Mouse (Mus musculus): Measurements from ENCODE around the gene Slc6a9.

The Slc6a9 gene

DNA sequence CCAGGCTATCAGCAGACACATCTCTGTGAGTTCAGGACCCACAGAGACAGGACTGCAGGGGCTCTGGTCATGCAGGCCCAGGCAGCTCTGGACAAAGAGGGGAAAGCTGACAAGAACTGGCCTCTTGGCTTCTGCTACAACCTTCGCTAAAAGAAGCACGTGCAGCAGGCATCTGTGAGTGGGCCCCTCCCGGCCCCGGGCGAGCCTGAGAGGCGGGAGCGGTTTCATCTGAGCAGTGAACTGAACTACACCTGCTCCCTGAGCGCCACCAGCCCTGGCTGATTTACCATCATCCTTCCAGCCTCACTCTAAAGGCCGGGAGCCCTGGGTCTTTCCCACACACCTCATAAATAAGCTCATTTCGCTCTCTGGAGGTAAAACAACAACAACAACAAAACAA is 44.0 kb downstream of the Slc6a9 start:
- DNase-seq (ENCODE audit: low spot score) = no peak

GRCm38 (mm10) chr4:117878703-117879102 is 44.4 kb downstream of the Slc6a9 start:
- no peak for DNase-seq (ENCODE audit: low spot score)

DNA sequence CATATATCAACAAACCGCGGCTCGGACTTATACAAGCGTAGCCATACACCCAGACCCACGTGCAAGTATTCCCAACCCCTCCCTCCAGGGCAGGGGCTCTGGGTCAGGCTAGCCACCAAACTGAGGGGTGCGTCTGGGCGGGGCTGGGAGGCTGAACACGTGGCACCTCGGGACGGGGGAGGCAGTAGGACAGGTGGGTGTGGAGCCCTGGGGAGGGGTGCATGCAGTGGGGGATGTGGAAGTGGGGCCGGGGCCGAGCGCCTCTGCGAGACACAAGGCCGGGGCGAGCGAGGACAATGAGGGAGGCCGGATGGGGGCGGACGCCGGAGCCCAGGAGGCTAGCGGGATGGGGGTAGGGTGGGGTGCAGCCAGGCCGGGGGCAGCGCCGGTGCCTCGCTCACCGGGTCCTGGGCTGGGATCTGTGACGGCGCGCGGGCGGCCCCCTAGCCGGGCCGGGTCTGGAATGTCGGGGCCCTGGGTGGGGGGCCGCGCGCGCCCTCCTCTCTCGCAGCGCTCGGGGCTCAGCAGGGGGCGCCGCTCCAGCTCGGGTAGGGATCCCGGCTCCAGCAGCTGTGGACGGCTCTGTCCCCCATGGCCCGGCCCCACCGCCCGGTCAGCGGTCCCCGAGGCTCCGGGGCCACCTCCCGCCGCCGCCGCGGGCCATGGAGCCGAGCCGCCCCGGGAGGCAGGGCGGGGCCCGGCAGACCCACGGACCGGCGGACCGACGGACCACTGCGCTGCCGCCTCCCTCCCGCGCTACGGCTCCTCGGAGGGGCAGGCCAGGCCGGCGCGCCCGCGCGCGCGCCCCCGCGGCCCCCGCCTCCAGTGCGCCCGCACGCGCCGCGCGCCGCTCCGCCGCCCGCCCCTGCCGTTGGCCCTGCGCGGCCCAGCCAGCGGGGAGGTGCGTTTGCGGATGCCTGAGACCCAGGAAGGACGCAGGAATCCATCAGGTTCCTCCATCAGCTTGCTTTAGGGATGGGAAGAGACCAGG is 48.7 kb downstream of the Slc6a9 start, which contains the start of gene B4galt2:
TSS of gene B4galt2 (minus strand) at position 787 of the 991 bp plus-strand sequence.
- DNase-seq (ENCODE audit: low spot score) = peak; percentile 53

GRCm38 (mm10) chr4:117884146-117884545 is 49.8 kb downstream of the Slc6a9 start:
- DNase-seq (ENCODE audit: low spot score) = no peak

GRCm38 (mm10) chr4:117885093-117885492 is 50.8 kb downstream of the Slc6a9 start:
- no peak for DNase-seq (ENCODE audit: low spot score)

DNA sequence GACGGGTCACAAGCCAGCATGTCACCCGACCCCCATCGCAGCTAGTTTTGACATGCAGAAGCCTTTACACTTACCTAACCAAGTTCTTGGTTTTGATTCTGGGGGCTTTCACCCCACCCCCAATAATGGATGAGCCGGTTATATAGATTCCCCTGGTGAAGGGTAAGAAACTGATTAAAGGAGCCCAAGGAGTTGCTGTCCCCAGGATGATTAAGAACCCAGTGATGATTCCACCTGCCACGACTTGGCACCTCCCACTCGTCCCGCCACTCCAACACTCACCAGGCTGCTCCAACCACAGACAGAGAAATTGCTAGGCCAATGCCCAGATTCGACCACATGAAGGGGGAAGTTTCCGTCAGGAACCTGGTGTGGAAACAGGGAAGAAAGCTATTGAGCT is 51.7 kb downstream of the Slc6a9 start:
- DNase-seq (ENCODE audit: low spot score) = no peak

GRCm38 (mm10) chr4:117886644-117887043 is 52.3 kb downstream of the Slc6a9 start:
- DNase-seq (ENCODE audit: low spot score) = no peak

DNA sequence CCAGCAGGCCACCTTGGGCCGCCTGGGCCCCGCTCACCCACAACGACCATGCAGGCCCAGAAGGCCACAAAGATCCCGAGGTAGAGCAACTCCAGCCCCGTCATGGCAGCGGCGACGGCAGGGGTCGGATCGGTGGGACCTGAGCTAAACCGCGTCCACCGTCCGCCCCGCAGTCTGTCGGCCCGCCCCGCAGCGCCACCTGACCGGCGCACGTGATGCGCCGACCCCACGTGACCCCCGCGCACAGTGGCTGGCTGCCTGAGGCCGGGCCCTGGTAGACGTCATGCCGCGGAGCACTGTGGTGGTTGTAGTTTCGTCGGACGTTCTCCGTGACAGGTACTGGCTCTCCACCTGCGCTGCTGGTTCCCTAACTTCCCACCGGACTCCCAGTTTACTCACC is 52.8 kb downstream of the Slc6a9 start, which contains the start of gene Atp6v0b:
TSS of gene Atp6v0b (minus strand) at position 201 of the 400 bp plus-strand sequence.
- DNase-seq (ENCODE audit: low spot score) = peak; percentile 95

- DNase-seq (ENCODE audit: low spot score) = no peak
Measured at GRCm38 (mm10) chr4:117887920-117888319, 53.6 kb downstream of the Slc6a9 start.

GRCm38 (mm10) chr4:117889471-117889870 is 55.2 kb downstream of the Slc6a9 start:
- no peak for DNase-seq (ENCODE audit: low spot score)

- DNase-seq (ENCODE audit: low spot score) = no peak
Measured at GRCm38 (mm10) chr4:117890031-117890430, 55.7 kb downstream of the Slc6a9 start.

GRCm38 (mm10) chr4:117890750-117891149 is 56.4 kb downstream of the Slc6a9 start:
- no peak for DNase-seq (ENCODE audit: low spot score)

GRCm38 (mm10) chr4:117891738-117892161 is 57.4 kb downstream of the Slc6a9 start, which contains the start of gene Dph2:
Gene Dph2 (minus strand): TSS chr4:117892032.
- DNase-seq (ENCODE audit: low spot score) = peak; percentile 58

DNA sequence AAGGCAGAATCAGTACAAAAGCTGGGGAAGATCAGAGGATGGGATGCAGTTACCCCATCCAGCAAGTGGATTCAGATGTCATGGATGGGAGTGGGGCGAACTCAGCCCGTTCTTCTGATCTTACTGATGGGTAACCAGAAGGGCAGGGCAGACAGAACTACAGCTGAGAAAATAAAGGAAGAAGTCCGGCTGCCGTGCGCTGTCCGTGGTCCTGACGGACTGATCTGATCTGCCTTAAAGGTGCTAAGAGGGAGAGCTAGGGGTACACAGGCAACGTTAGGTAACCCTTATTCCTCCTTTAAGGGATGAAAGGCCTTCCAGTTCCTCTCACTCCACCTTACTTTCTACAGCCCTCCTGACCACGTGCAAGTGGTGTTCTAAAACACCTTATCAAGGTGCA is 59.1 kb downstream of the Slc6a9 start:
- peak; percentile 60 for DNase-seq (ENCODE audit: low spot score)

DNA sequence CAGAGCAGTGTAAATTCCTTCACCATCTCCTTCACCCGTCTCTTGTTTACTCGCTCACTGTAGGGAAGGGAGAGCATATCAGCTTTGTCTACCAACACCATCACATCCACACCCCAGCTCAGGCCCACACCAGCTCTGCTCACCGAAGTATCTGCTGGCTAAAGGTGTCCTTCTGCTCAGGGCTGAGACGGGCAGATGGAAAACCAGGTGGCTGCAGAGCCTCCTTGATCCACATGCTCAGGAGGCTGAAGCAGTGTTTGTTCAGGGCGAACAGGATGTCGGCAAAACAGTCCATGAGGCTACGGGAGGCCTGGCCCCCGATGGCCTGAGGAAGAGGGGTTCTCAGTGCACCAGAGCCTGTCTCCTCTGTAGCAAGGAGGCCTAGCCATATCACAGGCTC is 60.3 kb downstream of the Slc6a9 start:
- no peak for DNase-seq (ENCODE audit: low spot score)

- no peak for DNase-seq (ENCODE audit: low spot score)
Measured at GRCm38 (mm10) chr4:117895339-117895738, 61.0 kb downstream of the Slc6a9 start.

DNA sequence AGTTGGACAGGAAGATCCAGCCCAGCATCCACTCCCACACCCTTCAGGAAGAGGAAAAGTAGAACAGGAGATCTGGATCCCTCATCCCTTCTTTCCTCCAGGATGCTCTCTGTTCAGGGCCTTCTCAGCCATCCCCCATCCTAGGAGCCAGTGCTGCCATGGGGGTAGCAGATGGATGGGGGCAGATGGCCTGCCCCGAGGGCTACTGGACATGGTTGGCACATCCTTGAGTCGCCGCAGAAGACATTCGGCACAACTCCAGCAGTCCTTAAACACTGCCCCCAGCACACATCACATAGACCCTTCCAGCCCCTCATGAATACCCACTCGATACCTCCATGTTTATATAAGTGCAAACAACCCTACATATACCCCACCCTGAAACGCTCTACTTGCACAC is 61.7 kb downstream of the Slc6a9 start:
- no peak for DNase-seq (ENCODE audit: low spot score)

DNA sequence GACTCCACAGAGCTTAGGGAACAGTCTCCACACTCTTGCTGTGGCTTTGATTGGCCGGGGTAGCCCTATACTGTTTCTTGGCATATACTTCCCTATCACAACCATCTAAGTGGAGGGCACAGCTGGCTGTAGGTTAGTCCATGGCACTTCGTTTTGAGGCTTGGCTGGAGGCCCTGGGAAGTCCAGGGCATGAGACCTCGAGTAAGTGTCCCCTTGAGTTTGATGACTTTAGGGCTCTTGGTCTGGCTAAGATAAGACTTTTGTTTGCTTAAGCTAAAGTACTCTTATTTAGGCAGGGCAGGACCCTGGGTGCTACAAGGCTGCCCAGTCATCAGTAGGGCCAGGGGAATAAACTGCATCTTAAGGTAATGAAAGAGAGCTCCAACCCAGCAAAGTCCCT is 63.8 kb downstream of the Slc6a9 start:
- no peak for DNase-seq (ENCODE audit: low spot score)

GRCm38 (mm10) chr4:117904094-117904493 is 69.8 kb downstream of the Slc6a9 start:
- DNase-seq (ENCODE audit: low spot score) = no peak

GRCm38 (mm10) chr4:117904761-117905160 is 70.5 kb downstream of the Slc6a9 start:
- DNase-seq (ENCODE audit: low spot score) = no peak

DNA sequence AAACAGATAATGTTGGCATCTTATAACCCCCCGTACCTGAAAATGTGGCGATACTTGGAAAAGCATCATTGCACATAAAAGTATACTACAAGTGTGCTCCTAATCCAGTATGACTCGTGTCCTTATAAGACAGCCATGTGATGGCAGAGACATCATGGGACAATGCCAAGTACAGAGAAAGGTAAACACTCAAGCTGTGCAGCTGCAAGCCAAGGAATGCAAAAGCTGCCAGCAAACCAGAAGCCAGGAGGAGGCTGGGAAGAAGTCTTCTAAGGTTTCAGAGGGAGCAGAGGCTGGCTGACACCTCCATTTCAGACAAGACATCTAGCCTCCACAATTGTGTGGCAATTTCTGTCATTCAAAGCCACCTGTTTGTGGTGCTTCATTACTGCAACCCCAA is 71.9 kb downstream of the Slc6a9 start:
- no peak for DNase-seq (ENCODE audit: low spot score)

GRCm38 (mm10) chr4:117908834-117909453 is 74.6 kb downstream of the Slc6a9 start:
- DNase-seq (ENCODE audit: low spot score) = no peak

DNA sequence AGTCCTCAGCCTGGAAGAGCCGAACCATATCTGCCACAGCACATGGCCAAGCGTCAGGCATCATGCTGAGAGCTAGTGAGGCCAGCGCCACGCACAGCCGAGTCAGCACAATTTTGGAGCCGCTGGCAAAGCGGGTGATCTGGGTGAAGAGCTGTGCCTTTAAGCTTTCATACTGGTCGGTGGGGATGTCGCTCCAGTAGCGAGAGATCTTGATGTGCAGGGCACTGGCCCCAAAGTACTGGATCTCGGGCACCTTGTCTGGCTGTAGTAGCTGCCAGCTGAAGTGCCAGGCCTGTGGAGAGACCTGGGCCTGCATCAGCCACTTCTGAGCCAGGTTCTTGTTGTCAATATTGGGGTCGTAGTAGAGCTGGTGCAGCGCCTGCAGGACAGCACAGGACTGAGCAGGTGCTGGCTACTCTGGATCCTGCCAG is 77.8 kb downstream of the Slc6a9 start:
- no peak for DNase-seq (ENCODE audit: low spot score)

All from urinary bladder, postnatal 25 days (tissue).